Mouse (Mus musculus): Measurements from ENCODE around the gene Zfp472.

Zfp472 gene

DNA sequence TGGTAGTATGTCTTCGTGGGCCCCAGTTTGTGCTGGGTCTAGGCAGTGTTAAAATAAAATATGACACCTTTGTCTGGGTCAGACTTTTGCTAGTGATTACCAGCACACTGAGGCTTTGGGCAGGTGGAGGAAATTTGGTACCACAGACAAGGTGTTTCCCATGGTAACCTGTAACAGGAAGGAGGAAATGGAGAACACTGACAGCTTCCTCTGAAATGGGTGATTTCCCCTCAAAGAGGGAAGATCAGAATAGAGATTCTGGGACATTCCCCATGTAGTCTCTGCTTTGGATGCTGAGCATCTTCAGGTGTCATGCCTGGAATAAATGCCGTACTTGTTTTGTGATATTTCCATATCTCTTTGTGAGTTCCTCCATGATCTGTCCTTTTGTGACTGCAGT lies 32.9 kb downstream of the Zfp472 start:
- no peak for DNase-seq (ENCODE audit: low spot score in 2 of 2)

DNA sequence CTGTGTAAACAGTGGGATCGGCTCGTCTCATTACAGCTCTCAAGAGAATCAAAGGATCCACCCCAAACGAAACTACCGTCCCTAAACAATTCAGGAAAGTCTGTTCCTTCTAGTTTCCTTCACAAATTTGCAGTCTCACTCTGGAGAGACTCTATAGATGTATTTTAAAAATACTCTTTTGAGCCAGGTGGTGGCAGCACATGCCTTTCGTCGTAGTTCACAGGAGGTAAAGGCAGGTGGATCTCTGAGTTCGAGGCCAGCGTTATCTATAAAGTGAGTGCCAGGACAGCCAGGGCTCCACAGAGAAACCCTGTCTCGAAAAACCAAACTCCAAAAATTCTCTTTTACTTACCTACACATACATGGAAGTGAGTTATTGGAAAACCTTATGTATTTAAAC lies 42.7 kb downstream of the Zfp472 start:
- no peak for DNase-seq (ENCODE audit: low spot score in 2 of 2)

DNA sequence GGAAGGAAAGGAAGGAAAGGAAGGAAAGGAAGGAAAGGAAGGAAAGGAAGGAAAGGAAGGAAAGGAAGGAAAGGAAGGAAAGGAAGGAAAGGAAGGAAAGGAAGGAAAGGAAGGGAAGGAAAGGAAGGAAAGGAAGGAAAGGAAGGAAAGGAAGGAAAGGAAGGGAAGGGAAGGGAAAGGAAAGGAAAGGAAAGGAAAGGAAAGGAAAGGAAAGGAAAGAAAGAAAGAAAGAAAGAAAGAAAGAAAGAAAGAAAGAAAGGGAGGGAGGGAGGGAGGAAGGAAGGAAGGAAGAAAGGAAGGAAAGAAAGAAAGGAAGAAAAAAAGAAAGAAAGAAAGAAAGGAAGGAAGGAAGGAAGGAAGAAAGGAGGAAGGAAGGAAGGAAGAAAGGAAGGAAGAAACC lies 54.8 kb downstream of the Zfp472 start:
- DNase-seq (ENCODE audit: low spot score in 2 of 2) = peak in 1 of 2 experiments; percentile 35

Measured in spleen, postnatal 4 days (tissue).